Mouse (Mus musculus): Measurements from ENCODE around the gene Fbxw17. TPM values are rescaled to one million over a fixed set of nuclear protein-coding genes. Genes with fewer than 3 reads are reported as not detected.
"Not testable (repeated sequence)": the region's sequence is repeated elsewhere in the genome, so short reads cannot be mapped to it uniquely, and the experiment has no call there.

Fbxw17 gene
- polyA plus RNA-seq (2012; rRNA removed) (2.7 and 3.5 TPM in 2 replicates), polyA plus RNA-seq (2014; fragmentation: Nextera tagmentation; extraction: Ambion mirVana) (3.4 and 4.4 TPM in 2 replicates)

GRCm38 (mm10) chr13:50417389-50418183, at the start of gene Fbxw17:
Gene Fbxw17, plus strand, starts transcription at chr13:50417864.
- ATAC-seq (ENCODE audit: insufficient read depth) (peak; percentile 77), DNase-seq (ENCODE audit: low read depth in 3 of 3, low spot score in 3 of 3) (peak; percentile 15 to 38 (median 24))
- 12% methylated on average over 31 of the region's 35 CpGs for WGBS (ENCODE audit: insufficient replicate concordance)
- no peaks in the 10 kb centered on the region for H3K9me3 ChIP-seq (ENCODE audit: control insufficient read depth, low read length)
- H3K27ac ChIP-seq: no peak within 1 kb of the TSS
- peaks cover 0 to 6% of the 10 kb centered on the region in 2 experiments; a peak in 2 of 4 replicates for H3K4me1 ChIP-seq (replicated peaks; ENCODE audit: control insufficient read depth in 2 of 2, insufficient read depth in 2 of 2, low read length in 1 of 2)
- H3K9ac ChIP-seq (replicated peaks): peak within 1 kb of the TSS; percentile 28
- no peaks in the 10 kb centered on the region for H3K27me3 ChIP-seq (ENCODE audit: control insufficient read depth, insufficient read depth, low read length)
- peak within 1 kb of the TSS; percentile 64 for H3K4me3 ChIP-seq (ENCODE audit: insufficient read depth in 1 of 2, low read depth in 2 of 2, low read length in 2 of 2)
- peak within 1 kb of the TSS; percentile 68 for H3K4me2 ChIP-seq (ENCODE audit: low read depth)
- TF ChIP-seq CTCF (IDR thresholded peaks at IDR 0.05; ENCODE audit: low read depth): no peak
- no peak for TF ChIP-seq EP300 (IDR thresholded peaks at IDR 0.05; ENCODE audit: low read depth)
- no peaks in the 10 kb centered on the region for H3K36me3 ChIP-seq (replicated peaks; ENCODE audit: control insufficient read depth, insufficient read depth, low read depth)

- not testable (repeated sequence) for H3K27me3 ChIP-seq (ENCODE audit: control insufficient read depth, insufficient read depth, low read length); H3K4me1 ChIP-seq (replicated peaks; ENCODE audit: control insufficient read depth in 2 of 2, insufficient read depth in 2 of 2, low read length in 1 of 2); H3K36me3 ChIP-seq (replicated peaks; ENCODE audit: control insufficient read depth, insufficient read depth, low read depth); H3K27ac ChIP-seq; H3K4me2 ChIP-seq (ENCODE audit: low read depth); H3K9ac ChIP-seq (replicated peaks); H3K4me3 ChIP-seq (ENCODE audit: insufficient read depth in 1 of 2, low read depth in 2 of 2, low read length in 2 of 2); H3K9me3 ChIP-seq (ENCODE audit: control insufficient read depth, low read length); ATAC-seq (ENCODE audit: insufficient read depth); DNase-seq (ENCODE audit: low read depth in 3 of 3, low spot score in 3 of 3)
- 50% methylated on average over 5 of the region's 5 CpGs for WGBS (ENCODE audit: insufficient replicate concordance)
Measured at GRCm38 (mm10) chr13:50372934-50373705, 44.5 kb upstream of the Fbxw17 start.

GRCm38 (mm10) chr13:50389146-50389545, 28.5 kb upstream of the Fbxw17 start:
- DNase-seq (ENCODE audit: low read depth in 3 of 3, low spot score in 3 of 3); H3K27me3 ChIP-seq (ENCODE audit: control insufficient read depth, insufficient read depth, low read length); H3K4me1 ChIP-seq (replicated peaks; ENCODE audit: control insufficient read depth in 2 of 2, insufficient read depth in 2 of 2, low read length in 1 of 2); H3K9ac ChIP-seq (replicated peaks); H3K9me3 ChIP-seq (ENCODE audit: control insufficient read depth, low read length); ATAC-seq (ENCODE audit: insufficient read depth); H3K27ac ChIP-seq; H3K4me3 ChIP-seq (ENCODE audit: insufficient read depth in 1 of 2, low read depth in 2 of 2, low read length in 2 of 2); H3K36me3 ChIP-seq (replicated peaks; ENCODE audit: control insufficient read depth, insufficient read depth, low read depth); H3K4me2 ChIP-seq (ENCODE audit: low read depth): not testable (repeated sequence)

- H3K4me2 ChIP-seq (ENCODE audit: low read depth): peak overlapping the region; percentile 68
- H3K27ac ChIP-seq: no peak overlapping the region
- no peaks in the 10 kb centered on the region for H3K36me3 ChIP-seq (replicated peaks; ENCODE audit: control insufficient read depth, insufficient read depth, low read depth)
- DNase-seq (ENCODE audit: low read depth in 3 of 3, low spot score in 3 of 3): no peak
- TF ChIP-seq CTCF (IDR thresholded peaks at IDR 0.05; ENCODE audit: low read depth): no peak
- no peak for TF ChIP-seq EP300 (IDR thresholded peaks at IDR 0.05; ENCODE audit: low read depth)
- WGBS (ENCODE audit: insufficient replicate concordance): 49% methylated on average over 3 of the region's 3 CpGs
- no peak for ATAC-seq (ENCODE audit: insufficient read depth)
- H3K9ac ChIP-seq (replicated peaks): no peak overlapping the region; the same call in 1 of the 2 replicates
- H3K4me3 ChIP-seq (ENCODE audit: insufficient read depth in 1 of 2, low read depth in 2 of 2, low read length in 2 of 2): peak overlapping the region; percentile 64; a peak in 3 of 4 replicates
- H3K4me1 ChIP-seq (replicated peaks; ENCODE audit: control insufficient read depth in 2 of 2, insufficient read depth in 2 of 2, low read length in 1 of 2): peaks cover 0 to 6% of the 10 kb centered on the region in 2 experiments; a peak in 2 of 4 replicates
- H3K27me3 ChIP-seq (ENCODE audit: control insufficient read depth, insufficient read depth, low read length): no peaks in the 10 kb centered on the region
- H3K9me3 ChIP-seq (ENCODE audit: control insufficient read depth, low read length): no peaks in the 10 kb centered on the region
Measured at GRCm38 (mm10) chr13:50418421-50418820, 757 bp downstream of the Fbxw17 start.

GRCm38 (mm10) chr13:50423625-50424209, 6.1 kb downstream of the Fbxw17 start:
- Histone ChIP-seq H3K4me3 (ENCODE audit: insufficient read depth in 1 of 2, low read depth in 2 of 2, low read length in 2 of 2) (no peak overlapping the region), H3K27ac (no peak overlapping the region), H3K9me3 (ENCODE audit: control insufficient read depth, low read length) (no peaks in the 10 kb centered on the region), H3K36me3 (replicated peaks; ENCODE audit: control insufficient read depth, insufficient read depth, low read depth) (no peaks in the 10 kb centered on the region), H3K9ac (replicated peaks) (no peak overlapping the region), H3K4me1 (replicated peaks; ENCODE audit: control insufficient read depth in 2 of 2, insufficient read depth in 2 of 2, low read length in 1 of 2) (no peaks in the 10 kb centered on the region; a peak in 2 of 4 replicates), H3K27me3 (ENCODE audit: control insufficient read depth, insufficient read depth, low read length) (no peaks in the 10 kb centered on the region), H3K4me2 (ENCODE audit: low read depth) (no peak overlapping the region)
- 75% methylated on average over 8 of the region's 8 CpGs for WGBS (ENCODE audit: insufficient replicate concordance)
- ATAC-seq (ENCODE audit: insufficient read depth) (no peak), DNase-seq (ENCODE audit: low read depth in 3 of 3, low spot score in 3 of 3) (no peak)
- TF ChIP-seq EP300 (IDR thresholded peaks at IDR 0.05; ENCODE audit: low read depth): no peak
